Mouse (Mus musculus) G1E (cell line): ENCODE data around the gene Trim69.

Experiments
- CTCF ChIP-seq: IDR thresholded peaks from 2 replicates; pipeline ENCODE4 v1.5.1; 2012; ENCODE audit warnings: low read depth, low read length, inconsistent platforms, mixed read lengths
- GATA1 ChIP-seq: IDR thresholded peaks from 2 replicates; pipeline ENCODE4 v1.6.1; 2012; ENCODE audit warnings: borderline replicate concordance, low read length, inconsistent platforms, mixed read lengths

DNA sequence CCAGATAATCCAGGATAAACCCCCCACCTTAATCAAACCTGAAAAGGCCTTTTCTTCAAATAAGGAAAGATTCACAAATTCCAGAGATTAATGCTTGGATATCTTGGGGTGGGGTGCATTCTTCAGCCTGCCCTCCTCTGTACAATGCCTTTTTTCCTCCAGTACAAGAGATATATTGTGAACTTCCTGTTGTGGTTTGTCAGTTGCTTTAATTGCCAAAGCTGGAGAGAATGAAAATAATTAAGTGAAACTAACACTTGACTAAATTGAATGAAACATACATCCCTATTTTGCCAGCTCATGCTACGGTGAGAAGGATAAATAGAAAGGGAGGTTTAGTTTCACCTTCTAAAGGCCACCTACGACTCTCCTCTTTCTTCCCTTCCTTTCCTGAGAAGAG lies 57.7 kb downstream of the Trim69 start:
- no peak for TF ChIP-seq CTCF
- no peak for TF ChIP-seq GATA1
